Mouse (Mus musculus) spleen, adult 18-20 months (tissue): ENCODE measurements around the gene Kitl.

Experiments
- DNase-seq, 2 experiments: peaks; one replicate each; pipeline ENCODE4 v3.0.0; 2022; ENCODE audit warnings: mixed read lengths in 2 of 2

Gene Kitl

DNA sequence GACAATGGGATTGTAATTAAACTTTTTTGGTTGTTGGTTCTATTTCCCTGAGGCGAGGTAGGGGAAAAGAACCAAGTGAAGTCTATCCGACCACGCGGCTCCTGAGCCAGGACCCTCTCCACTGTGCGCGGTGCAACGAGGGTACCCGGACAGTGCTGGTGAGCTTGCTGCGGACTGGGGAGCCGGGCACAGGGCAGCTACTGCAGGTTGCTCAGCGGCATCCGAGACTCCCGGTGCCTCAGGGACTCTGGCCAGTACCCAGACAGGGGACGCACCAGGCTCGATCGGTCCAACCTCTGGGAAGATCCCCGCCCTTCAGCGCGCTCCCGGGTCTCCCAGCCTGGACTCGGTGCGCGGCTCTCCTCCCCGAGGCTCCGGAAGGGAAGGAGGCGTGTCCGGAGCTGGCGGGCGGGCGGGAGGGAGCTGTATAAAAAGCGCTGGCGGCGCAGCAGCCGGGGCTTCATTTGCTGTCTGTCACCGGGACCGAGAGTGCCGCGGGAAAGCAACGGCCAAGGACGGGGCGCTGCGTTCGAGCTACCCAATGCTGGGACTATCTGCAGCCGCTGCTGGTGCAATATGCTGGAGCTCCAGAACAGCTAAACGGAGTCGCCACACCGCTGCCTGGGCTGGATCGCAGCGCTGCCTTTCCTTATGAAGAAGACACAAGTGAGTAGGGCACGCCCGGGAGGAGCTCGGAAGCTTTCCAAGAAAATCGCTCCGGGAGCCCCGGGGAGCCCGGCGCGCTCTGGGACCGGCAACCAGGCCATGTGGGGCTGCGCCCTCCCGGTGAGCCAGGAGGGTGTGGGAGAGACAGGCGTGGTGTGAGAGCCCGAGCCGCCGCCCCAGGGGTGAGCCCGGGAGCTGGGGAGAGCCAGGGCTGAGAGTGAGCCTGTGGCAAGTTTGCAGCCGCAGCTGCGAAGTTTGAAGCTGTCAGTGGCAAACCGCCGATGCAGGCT is at the start of gene Kitl:
Kitl (plus strand) TSS at position 261 of the 956 bp plus-strand sequence.
- peak; percentile 14 to 28 for DNase-seq

DNA sequence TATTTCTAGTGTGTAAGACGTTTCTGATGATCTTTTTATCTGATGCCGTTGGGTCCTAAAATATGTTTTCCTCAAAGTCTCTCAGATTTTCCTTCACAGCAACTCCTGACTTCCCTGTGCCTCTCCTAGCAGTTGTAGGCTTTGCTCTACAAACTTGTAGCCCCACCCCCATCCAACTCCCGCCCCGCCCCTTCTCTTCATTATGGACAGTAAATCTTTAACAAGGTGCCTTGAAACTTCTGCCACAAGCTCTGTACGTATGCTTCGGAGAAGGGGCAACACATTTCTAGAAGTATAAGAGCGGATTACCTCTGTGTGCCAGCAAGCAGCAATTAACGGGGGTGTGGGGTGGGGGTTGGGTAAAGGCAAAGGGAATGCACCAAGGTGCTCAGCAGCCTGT is 42.6 kb upstream of the Kitl start:
- no peak for DNase-seq

DNA sequence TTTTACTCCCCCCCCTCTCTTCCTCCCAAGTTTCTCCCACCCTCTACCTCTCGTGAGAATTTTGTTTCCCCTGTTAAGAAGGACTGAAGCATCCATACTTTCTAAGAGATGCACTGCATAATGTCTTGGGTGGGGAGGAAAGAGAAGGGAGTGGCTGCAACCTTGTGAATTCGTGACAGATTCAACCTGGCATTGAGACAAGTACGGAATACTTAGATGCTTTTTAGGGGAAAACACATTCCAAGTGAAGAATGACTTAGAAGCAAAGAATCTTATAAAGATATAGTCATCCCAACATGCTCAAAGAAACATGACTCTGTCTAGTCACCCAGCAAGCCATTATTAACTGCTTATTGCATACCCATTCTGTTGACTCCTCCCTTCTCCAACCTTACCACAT is 35.3 kb upstream of the Kitl start:
- no peak for DNase-seq

- DNase-seq: no peak
Measured at GRCm38 (mm10) chr10:99980916-99981315, 34.5 kb upstream of the Kitl start.

DNA sequence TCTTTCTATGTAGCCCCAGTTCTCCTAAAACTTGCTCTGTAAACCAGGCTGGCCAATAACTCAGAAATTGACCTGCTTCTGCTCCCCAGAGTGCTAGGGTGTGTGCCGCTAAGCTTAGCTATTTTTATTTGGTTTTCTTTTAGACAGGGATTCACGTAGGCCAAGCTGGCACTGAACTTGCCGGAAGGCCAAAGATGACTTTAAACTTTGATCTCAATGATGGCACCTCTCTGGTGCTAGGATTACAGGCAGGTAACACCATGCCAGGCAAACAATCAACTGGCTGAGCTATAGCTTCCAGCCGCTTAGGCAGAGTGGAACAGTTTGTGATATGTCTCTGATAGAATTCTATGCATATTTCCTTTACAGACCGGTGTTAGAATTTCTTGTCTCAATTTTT is 33.5 kb upstream of the Kitl start:
- no peak for DNase-seq

DNA sequence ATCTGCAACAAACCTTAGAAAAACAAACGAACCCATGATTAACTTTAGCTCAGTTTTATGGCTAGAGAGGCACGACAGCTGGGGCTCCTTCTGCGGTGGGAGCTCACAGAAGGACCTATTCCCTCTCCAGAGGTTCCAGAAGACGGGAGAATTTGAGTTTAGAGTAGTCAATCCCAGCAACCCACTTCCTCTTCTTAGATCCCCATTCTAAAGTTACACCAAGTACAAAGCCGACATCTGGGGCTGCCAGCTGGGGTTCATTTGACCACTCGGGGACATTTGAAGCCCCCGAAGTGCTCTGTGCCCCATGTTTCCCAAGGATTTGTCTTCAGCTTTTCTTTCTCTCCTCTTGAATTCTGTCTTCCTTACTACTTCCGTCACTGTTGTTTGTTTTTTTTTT is 28.7 kb upstream of the Kitl start:
- DNase-seq: no peak

GRCm38 (mm10) chr10:99989758-99990157 is 25.7 kb upstream of the Kitl start:
- no peak for DNase-seq

DNA sequence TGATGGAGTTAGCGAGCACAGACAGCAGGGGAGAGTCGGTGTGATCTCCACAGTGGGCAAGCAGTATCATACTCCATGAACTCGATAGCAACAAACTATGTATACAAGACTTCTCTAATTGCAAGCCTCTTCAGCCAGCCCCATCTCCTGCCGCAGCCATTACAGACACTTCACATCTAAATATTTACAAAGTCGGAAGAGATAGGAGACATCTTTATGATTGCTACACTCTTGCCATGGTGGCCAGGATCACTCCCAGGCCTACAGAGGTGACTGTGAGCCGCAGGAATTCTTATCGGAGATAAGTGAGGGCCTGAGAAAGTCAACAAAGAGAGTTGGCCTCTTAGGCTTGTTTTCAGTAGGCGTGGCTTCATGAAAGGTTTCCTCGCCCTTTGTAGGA is 23.3 kb upstream of the Kitl start:
- DNase-seq: no peak

DNA sequence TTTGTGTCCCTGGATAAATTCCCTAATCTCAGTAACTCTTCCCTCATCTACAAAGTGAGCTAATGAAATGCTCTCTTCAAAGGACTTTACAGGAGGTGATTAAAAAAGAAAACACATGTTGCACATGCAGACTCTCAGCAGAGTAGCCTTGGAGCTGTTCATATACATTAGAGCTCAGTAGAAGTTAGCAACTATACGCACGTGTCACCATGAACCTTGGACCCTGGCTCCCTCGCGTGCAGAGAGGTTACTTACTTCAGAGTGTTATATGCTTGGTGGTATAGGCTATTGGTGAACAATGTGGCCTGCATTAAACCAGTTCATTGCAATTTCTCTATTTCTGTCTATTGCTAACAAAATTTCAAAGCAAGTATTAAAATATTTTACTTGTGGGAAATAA is 14.0 kb upstream of the Kitl start:
- no peak for DNase-seq

GRCm38 (mm10) chr10:100003797-100004196 is 11.6 kb upstream of the Kitl start:
- no peak for DNase-seq

DNA sequence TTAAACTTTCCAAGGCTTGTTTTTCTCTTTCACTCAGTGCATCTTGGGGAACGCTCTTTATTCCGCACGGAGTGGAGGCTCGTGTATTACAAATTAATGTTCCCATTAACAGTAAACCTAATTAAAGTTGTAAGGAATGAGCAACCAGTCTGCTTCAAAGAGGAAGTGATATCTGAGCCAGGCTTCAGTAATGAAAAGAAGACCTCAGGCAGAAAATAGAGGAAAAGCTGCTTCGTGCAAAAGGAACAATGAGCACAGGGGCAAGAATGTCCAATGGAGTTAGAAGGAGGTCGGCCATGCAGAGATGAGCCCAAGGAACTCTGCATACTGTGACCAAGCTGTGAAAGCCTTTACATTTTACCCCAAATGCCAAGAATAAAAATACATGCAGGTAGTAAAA is 5.7 kb upstream of the Kitl start:
- DNase-seq: no peak

DNA sequence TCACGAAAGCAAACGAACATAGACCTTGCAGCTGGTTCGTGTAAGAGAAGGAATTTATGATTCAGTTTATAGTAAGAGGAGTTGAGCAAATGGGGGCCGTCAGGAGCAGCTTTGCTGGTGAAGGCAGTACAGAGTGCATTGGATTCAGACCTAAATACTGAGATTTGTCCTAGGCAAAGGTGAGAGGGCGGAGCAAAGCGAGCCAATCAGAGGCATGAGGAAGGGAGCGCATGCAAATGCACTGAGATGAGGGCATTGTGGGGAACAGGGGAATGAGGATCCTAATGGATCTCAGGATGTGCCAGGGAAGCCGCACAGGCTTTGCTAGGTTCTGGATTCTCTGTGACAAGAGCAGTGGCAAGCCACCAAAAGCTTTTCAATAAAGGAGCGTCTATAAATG is 5.1 kb upstream of the Kitl start:
- DNase-seq: no peak

GRCm38 (mm10) chr10:100014096-100014495 is 1.3 kb upstream of the Kitl start:
- DNase-seq: no peak

DNA sequence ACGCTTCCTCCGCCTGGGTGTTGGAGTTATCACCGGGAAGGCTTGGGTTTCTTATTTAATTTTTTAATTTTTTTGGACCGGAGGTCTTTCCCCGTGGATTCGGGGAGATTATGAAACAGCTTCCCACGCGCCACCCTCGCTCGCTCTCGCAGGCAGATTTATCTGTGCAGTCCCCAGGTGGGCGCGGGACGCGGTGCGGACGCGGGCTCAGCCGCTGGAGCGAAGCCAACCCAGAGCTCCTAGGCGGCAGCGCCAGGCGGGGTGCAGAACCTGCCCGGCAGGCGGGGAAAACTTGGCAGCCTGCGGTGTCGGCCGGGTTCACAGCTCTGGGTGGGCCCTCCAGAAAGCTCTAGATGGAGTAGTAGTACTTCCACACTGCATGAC is 888 bp downstream of the Kitl start:
- DNase-seq: peak in 1 of 2 experiments; percentile 13

DNA sequence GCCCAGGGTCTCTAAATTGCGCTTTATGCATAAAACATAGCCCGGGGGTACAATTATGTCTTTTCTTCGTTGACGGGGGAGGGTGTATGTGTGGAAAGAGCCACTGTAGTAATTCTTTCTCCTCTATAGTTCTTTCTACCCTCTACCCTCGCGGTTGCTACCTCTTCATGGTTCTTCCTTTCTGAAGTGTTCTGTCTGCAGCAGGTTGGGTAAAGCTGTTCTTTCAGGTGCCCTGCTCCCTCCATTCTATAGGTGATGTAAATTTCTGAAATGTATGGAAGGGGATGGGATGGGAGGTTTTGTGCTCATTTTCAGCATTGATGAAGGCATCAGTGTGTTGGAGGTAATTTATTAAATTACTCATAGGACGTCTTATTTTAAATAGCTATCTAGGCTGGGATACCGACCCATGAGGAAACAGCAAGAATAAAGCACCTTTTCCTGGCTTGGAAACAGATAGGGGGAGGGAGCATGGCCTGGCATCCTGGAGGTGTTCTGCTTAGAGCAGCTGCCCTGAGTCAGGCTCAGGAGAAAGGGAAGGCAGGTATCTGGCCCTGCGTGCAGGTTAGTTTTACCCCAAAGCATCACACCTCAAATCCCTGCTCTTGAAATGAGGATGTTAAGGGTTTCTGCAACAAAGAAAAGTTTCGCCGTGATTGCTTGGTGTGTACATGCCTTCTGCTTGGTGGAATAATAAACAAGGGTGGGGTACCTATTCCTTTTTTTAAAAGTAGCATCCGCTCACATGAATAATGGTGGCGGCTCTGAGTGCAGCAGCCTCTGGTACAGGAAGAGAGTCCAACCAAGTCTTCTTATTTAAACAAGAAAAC is 1.7 kb downstream of the Kitl start:
- no peak for DNase-seq

- DNase-seq: no peak
Measured at GRCm38 (mm10) chr10:100017771-100018070, 2.3 kb downstream of the Kitl start.

- no peak for DNase-seq
Measured at GRCm38 (mm10) chr10:100018493-100018892, 3.1 kb downstream of the Kitl start.

DNA sequence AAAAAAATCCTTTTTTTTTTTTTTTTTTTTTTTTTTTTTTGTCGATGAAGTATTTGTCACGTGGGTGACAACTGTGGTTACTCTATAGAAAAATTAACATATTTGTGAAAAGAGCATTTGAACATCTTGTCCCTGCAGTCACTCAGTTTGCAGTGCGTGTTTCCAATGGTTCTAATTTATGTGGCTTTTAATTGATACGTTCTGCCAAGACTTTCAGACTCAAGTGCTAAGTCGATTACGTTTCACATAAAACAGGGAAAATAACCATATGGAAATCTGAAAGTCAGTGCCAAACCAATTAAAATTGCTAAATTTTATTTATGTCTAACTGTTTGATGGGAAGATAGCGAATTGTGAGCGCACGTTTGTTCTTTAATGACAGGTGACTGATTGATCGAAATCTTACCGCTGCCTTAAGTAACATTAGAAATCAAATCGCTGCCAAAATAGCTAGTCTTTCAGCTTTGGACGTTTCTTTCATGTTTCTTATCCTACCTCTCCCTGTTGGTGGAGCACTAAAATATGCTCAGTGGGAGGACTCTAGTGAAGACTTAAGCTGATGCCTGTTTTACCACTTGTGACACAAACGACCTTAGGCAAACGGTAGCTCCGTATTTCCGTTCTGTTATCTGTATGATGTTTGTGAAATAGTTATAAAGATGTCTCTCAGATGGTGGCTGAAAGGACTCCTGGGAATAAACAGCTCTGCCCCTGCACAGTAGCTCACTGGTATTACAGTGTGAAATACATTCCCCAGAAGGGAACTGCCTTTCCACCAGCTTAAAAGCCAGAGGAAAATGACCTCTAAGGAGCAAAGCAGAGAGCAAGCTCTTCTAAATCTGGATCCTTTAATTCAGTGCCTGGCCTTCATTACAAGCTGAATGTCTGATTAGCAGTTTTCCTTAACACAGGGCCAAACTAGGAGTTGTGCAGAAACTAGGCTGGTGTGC is 4.1 kb downstream of the Kitl start:
- DNase-seq: no peak

DNA sequence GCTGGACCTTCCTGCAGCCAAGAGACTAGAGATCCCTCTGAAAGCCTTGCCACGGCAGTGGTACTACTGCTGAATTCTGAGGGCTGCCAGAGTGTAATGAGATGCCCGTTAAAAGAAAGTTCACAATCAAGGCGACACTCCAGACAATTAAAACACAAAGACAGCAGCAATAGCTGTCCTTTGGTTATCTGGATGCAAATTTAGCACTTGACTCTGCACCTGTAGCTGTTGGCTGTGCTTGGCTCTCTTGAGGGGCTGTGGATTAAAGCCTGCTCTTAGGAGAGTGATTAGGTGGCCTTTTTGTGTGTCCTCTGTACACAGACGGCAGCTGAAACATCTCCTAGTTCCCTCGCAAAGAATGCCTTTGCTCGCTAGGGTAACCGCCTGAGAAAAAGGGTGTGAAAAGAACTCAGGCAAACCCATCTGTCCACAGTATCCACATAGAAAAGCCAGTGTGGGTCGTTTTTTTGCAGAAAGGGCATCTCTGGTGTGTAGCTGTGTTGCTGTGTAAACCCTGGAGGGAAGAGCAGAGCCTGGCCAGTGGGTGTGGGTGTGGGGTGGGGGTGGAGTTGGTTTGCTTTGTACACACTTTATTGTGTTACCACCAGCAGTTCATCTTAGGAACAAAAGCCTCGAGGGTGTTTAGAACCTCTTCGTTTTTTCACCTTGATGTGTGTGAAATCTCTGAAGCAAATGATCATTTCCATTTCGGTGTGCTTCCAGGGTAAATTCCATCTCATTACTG is 6.8 kb downstream of the Kitl start:
- no peak for DNase-seq

DNA sequence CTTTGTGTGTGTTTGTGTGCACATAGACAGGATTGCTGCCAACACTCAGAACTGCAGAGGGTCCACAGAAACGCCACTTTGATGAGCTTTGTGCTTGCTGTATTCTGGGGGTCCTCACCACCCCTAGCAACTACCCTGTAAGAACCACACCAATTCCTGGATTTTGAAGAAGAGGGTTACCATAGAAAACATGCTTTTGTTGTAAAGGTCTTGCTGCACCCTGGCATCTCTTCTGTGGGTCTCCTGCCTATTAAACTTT is 7.3 kb downstream of the Kitl start:
- DNase-seq: no peak

GRCm38 (mm10) chr10:100025665-100026064 is 10.2 kb downstream of the Kitl start:
- DNase-seq: no peak

DNA sequence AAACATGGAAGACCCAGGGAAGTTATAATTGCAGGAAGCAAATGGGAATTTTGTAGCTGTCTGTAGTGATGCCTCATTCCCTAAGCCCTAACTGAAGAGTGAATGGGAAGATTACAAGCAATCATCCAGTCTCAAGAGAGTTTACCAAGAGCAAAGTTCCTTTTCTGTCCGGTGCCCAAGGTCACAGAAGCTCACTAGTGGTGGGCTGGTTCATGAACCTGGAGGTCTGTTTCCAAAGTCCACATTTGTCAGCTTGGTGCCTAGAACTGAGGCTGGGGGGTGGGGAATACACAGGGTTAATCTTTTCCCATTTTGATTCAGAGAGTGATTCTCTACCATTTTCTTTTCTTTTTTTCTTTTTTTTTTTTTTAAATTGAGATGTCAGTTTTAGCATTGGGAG is 11.3 kb downstream of the Kitl start:
- no peak for DNase-seq

DNA sequence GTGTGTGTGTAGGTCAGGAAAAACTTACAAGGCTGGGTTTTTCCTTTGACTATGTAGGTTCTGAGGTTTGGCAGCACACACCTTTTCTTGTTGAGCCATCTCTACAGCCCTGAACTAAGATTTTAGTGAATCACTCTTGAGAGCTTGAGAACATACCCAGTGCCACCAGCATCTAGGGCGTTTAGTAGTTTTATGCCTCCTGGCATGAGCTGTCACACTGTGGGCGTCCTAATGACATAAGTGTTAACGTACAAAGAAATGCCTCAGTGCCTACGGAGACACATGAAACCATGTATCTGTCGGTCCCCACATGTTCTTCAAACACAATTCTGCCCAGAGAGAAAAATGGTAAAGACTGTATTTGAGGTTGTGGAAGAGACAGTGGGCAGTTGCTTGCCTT is 15.0 kb downstream of the Kitl start:
- DNase-seq: no peak
